Mouse (Mus musculus): ENCODE measurements around the gene Prr19. TPM values are rescaled to one million over a fixed set of nuclear protein-coding genes. Genes with fewer than 3 reads are reported as not detected.
A peak's percentile ranks its signal among the peaks of the same experiment; 100 is the strongest.
"Not testable (repeated sequence)": the region's sequence is repeated elsewhere in the genome, so short reads cannot be mapped to it uniquely, and the experiment has no call there.

The Prr19 gene
- total RNA-seq (2018; cell fraction: chromatin; rRNA removed) = not detected
- total RNA-seq (2018; cell fraction: cytosol; rRNA removed) = not detected
- not detected for total RNA-seq (2018; cell fraction: nucleus; rRNA removed)
- not detected in 3 replicates for polyA plus RNA-seq (2018)

DNA sequence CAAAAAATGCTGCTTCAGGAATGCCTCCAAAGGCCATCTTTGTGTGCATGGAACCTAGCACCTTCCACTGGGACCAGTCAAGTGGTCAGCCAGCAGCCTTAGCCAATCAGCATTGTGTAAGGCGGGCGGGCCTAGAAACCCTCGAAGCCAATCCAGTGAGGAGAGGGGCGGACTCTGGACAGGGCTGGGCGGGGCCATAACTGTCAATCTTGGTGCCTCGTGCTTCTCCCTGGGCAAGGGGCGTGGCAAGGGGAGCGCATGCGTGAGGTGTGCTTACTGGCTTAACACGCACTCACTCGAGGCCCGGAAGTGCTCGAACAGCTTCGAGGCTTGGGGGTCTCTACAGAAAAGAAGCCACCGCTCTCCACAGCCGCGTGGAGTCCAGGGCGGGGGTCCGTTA is at the start of gene Prr19:
Prr19 (plus strand) TSS at position 349 of the 400 bp plus-strand sequence.
- no peak within 1 kb of the TSS for H3K4me3 ChIP-seq (ENCODE audit: inconsistent target)
- no peak within 1 kb of the TSS for H3K27ac ChIP-seq
- WGBS (ENCODE audit: missing documents) = 88% methylated on average over 12 of the region's 19 CpGs
- H3K79me2 ChIP-seq (ENCODE audit: inconsistent target) = no peaks in the 10 kb centered on the region
- no peaks in the 10 kb centered on the region for H3K36me3 ChIP-seq (ENCODE audit: inconsistent target)

DNA sequence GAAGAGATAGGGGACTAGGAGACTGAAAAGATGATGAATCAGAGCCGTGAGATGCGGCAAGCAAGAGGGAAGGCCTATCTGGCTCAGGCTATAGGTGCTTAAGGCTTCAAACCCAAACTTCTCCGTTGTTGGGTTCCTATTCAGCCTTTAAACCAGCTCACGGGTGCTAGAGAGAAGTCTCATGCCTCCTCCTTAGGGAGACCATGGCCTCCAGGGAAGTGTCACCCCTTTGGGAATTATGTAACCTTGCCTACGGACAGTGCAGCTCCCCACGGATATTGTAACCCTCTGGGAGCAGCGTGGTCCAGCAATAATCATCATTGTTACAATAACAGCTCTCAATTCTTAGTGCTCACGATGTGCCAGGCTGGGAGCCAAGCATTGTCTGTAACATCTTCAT is 49.4 kb upstream of the Prr19 start:
- WGBS (ENCODE audit: missing documents) = 55% methylated on average over 8 of the region's 8 CpGs
- Histone ChIP-seq H3K36me3 (ENCODE audit: inconsistent target) (no peaks in the 10 kb centered on the region), H3K27ac (no peak overlapping the region), H3K4me3 (ENCODE audit: inconsistent target) (no peak overlapping the region), H3K79me2 (ENCODE audit: inconsistent target) (peaks cover 28% of the 10 kb centered on the region)

GRCm38 (mm10) chr7:25261896-25262295 is 39.3 kb upstream of the Prr19 start:
- no peak overlapping the region for H3K27ac ChIP-seq
- H3K79me2 ChIP-seq (ENCODE audit: inconsistent target) = no peaks in the 10 kb centered on the region
- H3K36me3 ChIP-seq (ENCODE audit: inconsistent target) = no peaks in the 10 kb centered on the region
- H3K4me3 ChIP-seq (ENCODE audit: inconsistent target) = no peak overlapping the region
- 100% methylated on average over 1 of the region's 1 CpGs for WGBS (ENCODE audit: missing documents)

DNA sequence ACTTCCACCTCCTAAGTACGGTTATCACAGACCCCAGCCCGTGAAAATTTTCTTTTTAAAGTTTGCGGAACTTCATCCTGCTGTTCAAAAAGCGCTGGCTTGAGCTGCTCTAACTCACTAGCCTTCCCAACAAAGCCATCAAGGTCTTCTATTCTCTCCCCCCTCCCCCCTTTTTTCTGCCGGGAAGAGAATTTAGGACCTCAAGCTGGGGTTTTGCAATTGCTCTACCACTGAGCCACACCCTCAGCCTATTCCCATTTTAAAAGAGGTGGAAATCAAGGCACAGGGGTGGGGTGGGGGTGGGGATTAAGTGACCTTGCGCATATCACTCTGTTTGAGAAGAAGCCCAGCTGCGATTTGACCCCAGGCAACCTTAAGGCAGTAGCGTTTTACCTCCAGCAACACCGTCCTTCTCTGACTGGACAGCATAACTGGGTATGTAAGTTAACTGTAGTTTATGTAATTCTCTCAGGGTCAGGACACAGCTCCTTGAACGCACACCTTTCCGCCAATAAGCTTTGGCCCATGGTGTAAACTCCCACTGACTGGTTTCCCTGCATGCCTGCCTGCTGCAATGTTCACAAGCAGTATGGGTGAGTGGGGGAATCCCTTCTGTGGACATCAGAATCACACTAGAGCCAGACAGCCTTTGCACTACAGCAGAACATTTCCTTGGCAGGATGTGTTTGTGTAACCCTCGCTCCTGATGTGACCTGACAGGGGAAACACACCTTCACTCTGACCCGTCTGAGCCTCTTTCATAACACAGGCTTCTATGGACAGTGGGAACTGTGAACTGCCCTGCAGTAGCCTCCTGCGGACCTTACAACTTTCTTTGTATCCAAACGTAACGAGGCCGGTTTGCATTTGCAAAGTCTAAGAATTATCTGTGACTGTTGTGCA is 37.0 kb upstream of the Prr19 start:
- no peak overlapping the region for H3K27ac ChIP-seq

GRCm38 (mm10) chr7:25265743-25266142 is 35.5 kb upstream of the Prr19 start:
- not testable (repeated sequence) for H3K36me3 ChIP-seq (ENCODE audit: inconsistent target); H3K27ac ChIP-seq; H3K4me3 ChIP-seq (ENCODE audit: inconsistent target)
- 69% methylated on average over 4 of the region's 5 CpGs for WGBS (ENCODE audit: missing documents)
- peaks cover 22% of the 10 kb centered on the region for H3K79me2 ChIP-seq (ENCODE audit: inconsistent target)

More for the DNA sequence above, 37.0 kb upstream of the Prr19 start:
- H3K4me3 ChIP-seq (ENCODE audit: inconsistent target) = no peak overlapping the region
- H3K79me2 ChIP-seq (ENCODE audit: inconsistent target) = peaks cover 9% of the 10 kb centered on the region
- no peaks in the 10 kb centered on the region for H3K36me3 ChIP-seq (ENCODE audit: inconsistent target)
- 87% methylated on average over 17 of the region's 17 CpGs for WGBS (ENCODE audit: missing documents)

GRCm38 (mm10) chr7:25266180-25266962 is 34.8 kb upstream of the Prr19 start:
- Histone ChIP-seq H3K36me3 (ENCODE audit: inconsistent target) (no peaks in the 10 kb centered on the region), H3K27ac (no peak overlapping the region), H3K79me2 (ENCODE audit: inconsistent target) (peaks cover 29% of the 10 kb centered on the region), H3K4me3 (ENCODE audit: inconsistent target) (no peak overlapping the region)
- 95% methylated on average over 8 of the region's 8 CpGs for WGBS (ENCODE audit: missing documents)

DNA sequence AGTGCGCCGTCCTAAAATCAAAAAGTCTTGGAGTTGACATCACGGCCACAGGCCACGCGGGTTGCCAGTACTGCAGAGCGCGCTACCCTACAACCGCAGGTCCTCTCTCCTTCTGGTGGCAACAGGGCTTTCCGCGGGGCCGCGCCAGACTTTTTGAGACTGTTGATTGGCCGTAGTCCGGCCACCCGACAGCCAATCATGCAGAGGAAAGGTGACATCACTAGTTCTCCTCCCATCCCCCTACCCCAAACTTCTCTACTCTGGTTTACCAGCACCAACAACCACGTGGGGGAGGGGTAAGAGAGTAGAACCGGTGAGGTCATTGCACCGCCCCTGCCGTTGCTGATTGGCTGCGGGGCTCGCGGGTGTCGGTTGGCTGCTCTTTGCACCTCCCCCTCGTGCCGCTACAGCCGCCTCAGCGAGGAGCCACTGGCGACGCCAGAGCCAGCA is 33.9 kb upstream of the Prr19 start, which contains the start of gene Cic:
Cic (plus strand) TSS at position 404 of the 450 bp plus-strand sequence.
- peak within 1 kb of the TSS; percentile 77 for H3K4me3 ChIP-seq (ENCODE audit: inconsistent target)
- H3K36me3 ChIP-seq (ENCODE audit: inconsistent target) = no peaks in the 10 kb centered on the region
- peak within 1 kb of the TSS; percentile 92 for H3K27ac ChIP-seq
- WGBS (ENCODE audit: missing documents) = 2% methylated on average over 29 of the region's 29 CpGs
- H3K79me2 ChIP-seq (ENCODE audit: inconsistent target) = peaks cover 35% of the 10 kb centered on the region

GRCm38 (mm10) chr7:25267751-25268463 is 33.3 kb upstream of the Prr19 start:
- Histone ChIP-seq H3K79me2 (ENCODE audit: inconsistent target) (peaks cover 38% of the 10 kb centered on the region), H3K27ac (peak overlapping the region; percentile 92), H3K4me3 (ENCODE audit: inconsistent target) (peak overlapping the region; percentile 77), H3K36me3 (ENCODE audit: inconsistent target) (no peaks in the 10 kb centered on the region)
- under 1% methylated on average over 32 of the region's 33 CpGs for WGBS (ENCODE audit: missing documents)

- H3K79me2 ChIP-seq (ENCODE audit: inconsistent target) = peaks cover 41% of the 10 kb centered on the region
- H3K36me3 ChIP-seq (ENCODE audit: inconsistent target) = no peaks in the 10 kb centered on the region
- H3K27ac ChIP-seq = peak overlapping the region; percentile 80
- H3K4me3 ChIP-seq (ENCODE audit: inconsistent target) = peak overlapping the region; percentile 77
- 0% methylated on average over 7 of the region's 7 CpGs for WGBS (ENCODE audit: missing documents)
Measured at GRCm38 (mm10) chr7:25268588-25268987, 32.6 kb upstream of the Prr19 start.

DNA sequence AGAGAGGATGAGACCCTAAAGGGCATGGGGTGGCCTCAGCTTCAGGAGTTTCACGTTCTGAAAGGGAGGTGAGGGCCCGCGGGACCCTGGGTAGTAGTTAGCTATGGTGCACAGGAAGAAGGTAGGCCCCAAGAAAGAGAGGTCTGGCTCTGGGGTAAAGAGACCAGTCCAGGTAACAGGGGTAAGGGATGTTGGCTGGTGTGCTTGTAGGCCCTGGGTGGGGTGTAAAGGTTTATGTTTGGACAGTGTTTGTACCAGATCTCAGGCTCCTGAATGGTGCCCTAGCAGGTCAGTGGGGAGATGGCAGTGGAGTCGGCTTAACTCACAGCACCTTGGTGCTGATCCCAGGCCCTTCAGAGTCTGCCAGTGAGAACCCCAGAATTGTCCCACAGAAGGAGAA is 32.2 kb upstream of the Prr19 start:
- H3K36me3 ChIP-seq (ENCODE audit: inconsistent target) = no peaks in the 10 kb centered on the region
- WGBS (ENCODE audit: missing documents) = 0% methylated on average over 4 of the region's 4 CpGs
- H3K79me2 ChIP-seq (ENCODE audit: inconsistent target) = peaks cover 45% of the 10 kb centered on the region

DNA sequence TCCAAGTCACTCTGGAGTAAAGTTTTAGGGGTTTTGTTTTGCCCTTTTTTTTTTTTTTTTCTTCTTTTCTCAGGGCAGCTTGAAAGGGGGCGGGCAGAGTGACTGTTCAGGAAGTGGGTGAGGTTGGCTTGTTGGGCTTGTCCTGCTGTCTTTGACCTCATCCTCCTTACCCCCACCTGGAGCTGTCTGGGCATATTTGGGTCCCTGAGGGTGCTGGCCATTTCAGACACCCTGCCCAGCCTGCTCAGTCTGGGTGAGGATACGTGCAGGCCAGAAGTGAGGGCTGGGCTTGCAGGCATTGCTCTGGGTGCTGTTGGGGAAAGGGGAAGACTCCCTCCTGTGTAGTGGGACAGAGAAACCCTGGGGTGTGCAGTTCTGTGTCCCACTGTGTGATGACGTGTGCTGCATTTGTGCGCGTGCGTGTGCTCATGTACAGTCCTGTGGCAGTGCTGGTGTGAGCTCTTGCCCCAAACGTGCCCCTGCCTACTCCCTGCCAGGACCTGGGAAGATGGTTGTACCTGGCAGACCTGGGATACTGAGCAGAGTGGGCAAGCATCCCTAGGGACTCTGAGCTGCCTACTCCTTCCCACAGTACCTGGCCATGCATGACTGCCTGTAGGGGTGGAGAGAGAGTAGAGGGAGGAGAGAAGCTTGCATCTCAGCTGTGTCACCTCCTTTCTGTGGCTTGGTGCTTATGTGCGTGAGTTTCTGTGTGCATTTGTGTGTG is 31.5 kb upstream of the Prr19 start:
- 22% methylated on average over 7 of the region's 8 CpGs for WGBS (ENCODE audit: missing documents)
- H3K4me3 ChIP-seq (ENCODE audit: inconsistent target) = peak overlapping the region; percentile 77
- peaks cover 52% of the 10 kb centered on the region for H3K79me2 ChIP-seq (ENCODE audit: inconsistent target)
- peak overlapping the region; percentile 80 for H3K27ac ChIP-seq
- H3K36me3 ChIP-seq (ENCODE audit: inconsistent target) = no peaks in the 10 kb centered on the region

More for the DNA sequence above, 32.2 kb upstream of the Prr19 start:
- H3K27ac ChIP-seq = peak overlapping the region; percentile 80
- H3K4me3 ChIP-seq (ENCODE audit: inconsistent target) = peak overlapping the region; percentile 77

DNA sequence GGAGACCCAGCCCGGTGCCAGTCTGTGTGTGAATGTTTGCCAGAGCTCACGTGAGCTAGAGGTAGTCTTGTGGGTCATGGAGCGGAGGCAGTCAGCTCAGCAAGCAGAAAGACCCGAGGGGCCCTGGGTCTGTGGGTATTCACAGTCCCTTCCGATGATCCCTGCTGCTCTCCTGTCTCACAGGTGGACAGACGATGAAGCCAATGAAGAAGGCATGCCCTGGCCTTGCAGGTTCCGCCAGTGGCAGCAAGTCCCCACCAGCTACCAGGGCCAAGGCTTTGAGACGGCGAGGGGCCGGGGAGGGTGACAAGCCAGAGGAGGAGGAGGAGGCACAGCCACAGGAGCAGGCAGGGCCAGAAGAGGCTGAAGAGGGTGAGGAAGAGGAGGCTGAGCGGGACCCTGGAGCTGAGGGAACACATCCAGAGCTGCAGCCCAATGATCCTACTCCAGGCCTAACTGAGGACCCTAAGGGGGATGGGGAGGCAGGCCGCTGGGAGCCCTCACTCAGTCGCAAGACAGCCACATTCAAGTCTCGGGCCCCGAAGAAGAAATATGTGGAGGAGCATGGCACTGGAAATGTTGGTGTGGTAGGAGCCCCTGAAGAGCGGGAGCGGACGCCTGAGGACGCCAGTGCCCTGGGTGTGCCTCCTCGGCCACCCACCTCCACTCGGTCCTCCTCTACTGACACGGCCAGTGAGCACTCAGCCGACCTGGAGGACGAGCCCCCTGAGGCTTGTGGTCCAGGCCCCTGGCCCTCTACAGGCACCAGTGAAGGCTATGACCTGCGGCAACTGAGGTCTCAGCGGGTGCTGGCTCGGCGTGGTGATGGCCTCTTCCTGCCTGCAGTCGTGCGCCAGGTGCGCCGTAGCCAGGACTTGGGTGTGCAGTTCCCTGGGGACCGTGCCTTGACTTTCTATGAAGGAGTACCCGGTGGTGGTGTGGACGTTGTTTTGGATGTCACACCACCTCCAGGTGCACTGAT is 30.3 kb upstream of the Prr19 start:
- Histone ChIP-seq H3K4me3 (ENCODE audit: inconsistent target) (no peak overlapping the region), H3K36me3 (ENCODE audit: inconsistent target) (no peaks in the 10 kb centered on the region), H3K27ac (peak overlapping the region; percentile 80; the same call in 1 of the 2 replicates), H3K79me2 (ENCODE audit: inconsistent target) (peaks cover 65% of the 10 kb centered on the region)
- WGBS (ENCODE audit: missing documents) = 94% methylated on average over 34 of the region's 35 CpGs

Data from macrophage (primary cell).